Mouse (Mus musculus) lung, postnatal 0 days (tissue): ENCODE measurements around the gene Sorcs1.

Source experiments
- CTCF ChIP-seq: IDR thresholded peaks from 2 replicates; pipeline ENCODE4 v1.5.1; 2016; ENCODE audit warnings: antibody characterized with exemption, mild to moderate bottlenecking
- EP300 ChIP-seq: IDR thresholded peaks from 2 replicates; pipeline ENCODE4 v1.6.1; 2016; ENCODE audit warnings: antibody characterized with exemption, mild to moderate bottlenecking, control low read depth

- TF ChIP-seq CTCF (no peak), EP300 (no peak)
Measured at GRCm38 (mm10) chr19:50490721-50491120, 187.7 kb downstream of the Sorcs1 start.
